Mouse (Mus musculus) T-cell, adult 66 days (primary cell): ENCODE data around the gene Clstn3. TPM values are rescaled to one million over a fixed set of nuclear protein-coding genes. Genes with fewer than 3 reads are reported as not detected.

Experiments
- total RNA-seq, 2 experiments: library from RNA; stranded (reverse); gene quantifications; 3 replicates in 1 of 2; 4 replicates in 1 of 2; pipeline ENCODE4 v1.2.4; 2023

The Clstn3 gene
- total RNA-seq, result 10 to 100 TPM; 88.9 to 98.8 TPM

GRCm38 (mm10) chr6:124464305-124465271 is at the start of gene Clstn3:
Clstn3 (minus strand) TSS chr6:124464794.

GRCm38 (mm10) chr6:124512355-124512836 is 47.8 kb upstream of the Clstn3 start, which contains the start of gene C1ra:
C1ra (plus strand) TSS chr6:124512405.

GRCm38 (mm10) chr6:124492842-124493561 is 28.4 kb upstream of the Clstn3 start, which contains the start of gene C1rl:
C1rl (plus strand) TSS chr6:124493113.

GRCm38 (mm10) chr6:124414927-124415325 is 49.7 kb downstream of the Clstn3 start, which contains the start of gene Pex5:
Pex5 (minus strand) TSS chr6:124415067.

Other genes starting within 250 kb of the Clstn3 start
- gene Vmn2r27, start 232.9 kb downstream of the Clstn3 start, total RNA-seq, result not detected
- 1 to 10 TPM; 9.1 to 9.8 TPM for gene Cd163, start 160.1 kb downstream of the Clstn3 start, total RNA-seq
- gene Pex5, start 49.7 kb downstream of the Clstn3 start, total RNA-seq, result 10 to 100 TPM; 69.1 to 75.2 TPM
- not detected for gene C1rl, start 28.3 kb upstream of the Clstn3 start, total RNA-seq
- gene C1ra, start 47.6 kb upstream of the Clstn3 start, total RNA-seq, result not detected
- not detected for gene C1s1, start 77.6 kb upstream of the Clstn3 start, total RNA-seq
- not detected for gene C1rb, start 105.5 kb upstream of the Clstn3 start, total RNA-seq
- not detected for gene C1s2, start 171.3 kb upstream of the Clstn3 start, total RNA-seq
- gene Lpcat3, start 198.2 kb upstream of the Clstn3 start, total RNA-seq, result 10 to 100 TPM; 72.3 to 77.4 TPM
- 100 to 1,000 TPM; 187 to 191 TPM for gene Emg1, start 247.4 kb upstream of the Clstn3 start, total RNA-seq
- gene Phb2, start 247.5 kb upstream of the Clstn3 start, total RNA-seq, result 100 to 1,000 TPM; 161 to 164 TPM